Mouse (Mus musculus) gastrocnemius, postnatal 25 days (tissue): ENCODE data around the gene Gm20696. TPM values are rescaled to one million over a fixed set of nuclear protein-coding genes. Genes with fewer than 3 reads are reported as not detected.

Experiments used
- DNase-seq: peaks from one replicate; pipeline ENCODE4 v3.0.0; 2022
- total RNA-seq, 2 experiments: library from RNA; stranded (reverse); gene quantifications; 1 replicate in 1 of 2; 2 replicates in 1 of 2; pipeline ENCODE4 v1.2.3; 2021

The Gm20696 gene
- total RNA-seq, 2 experiments from 2014 or later = 1.6 to 2.0 TPM

- no peak for DNase-seq
Observed at GRCm38 (mm10) chr6:99566921-99567320, 99.7 kb downstream of the Gm20696 start.

GRCm38 (mm10) chr6:99564766-99565165 lies 101.8 kb downstream of the Gm20696 start:
- no peak for DNase-seq

- DNase-seq = no peak
Observed at GRCm38 (mm10) chr6:99556950-99557349, 109.6 kb downstream of the Gm20696 start.

GRCm38 (mm10) chr6:99552816-99553215 lies 113.8 kb downstream of the Gm20696 start:
- no peak for DNase-seq

GRCm38 (mm10) chr6:99546416-99546815 lies 120.2 kb downstream of the Gm20696 start:
- DNase-seq = no peak

GRCm38 (mm10) chr6:99545437-99545836 lies 121.2 kb downstream of the Gm20696 start:
- no peak for DNase-seq

- DNase-seq = no peak
Observed at GRCm38 (mm10) chr6:99541105-99541504, 125.5 kb downstream of the Gm20696 start.

- no peak for DNase-seq
Observed at GRCm38 (mm10) chr6:99540653-99541052, 125.9 kb downstream of the Gm20696 start.

- no peak for DNase-seq
Observed at GRCm38 (mm10) chr6:99540146-99540545, 126.5 kb downstream of the Gm20696 start.

- DNase-seq = no peak
Observed at GRCm38 (mm10) chr6:99538194-99538941, 128.2 kb downstream of the Gm20696 start.

GRCm38 (mm10) chr6:99534211-99534745 lies 132.3 kb downstream of the Gm20696 start:
- no peak for DNase-seq

GRCm38 (mm10) chr6:99532458-99532857 lies 134.1 kb downstream of the Gm20696 start:
- DNase-seq = no peak

- DNase-seq = no peak
Observed at GRCm38 (mm10) chr6:99528972-99529371, 137.6 kb downstream of the Gm20696 start.

GRCm38 (mm10) chr6:99527457-99528105 lies 139.0 kb downstream of the Gm20696 start:
- no peak for DNase-seq

GRCm38 (mm10) chr6:99525351-99525750 lies 141.2 kb downstream of the Gm20696 start:
- no peak for DNase-seq

GRCm38 (mm10) chr6:99523679-99524370 lies 142.8 kb downstream of the Gm20696 start:
- DNase-seq = no peak

- peak; percentile 81 for DNase-seq
Observed at GRCm38 (mm10) chr6:99523109-99523632, 143.4 kb downstream of the Gm20696 start.

- peak; percentile 76 for DNase-seq
Observed at GRCm38 (mm10) chr6:99522359-99523108, 144.1 kb downstream of the Gm20696 start, which contains the start of gene Foxp1. TSS of gene Foxp1 (minus strand) at chr6:99522721.

- DNase-seq = peak; percentile 33
Observed at GRCm38 (mm10) chr6:99521641-99522358, 144.8 kb downstream of the Gm20696 start.

GRCm38 (mm10) chr6:99521038-99521640 lies 145.5 kb downstream of the Gm20696 start:
- DNase-seq = peak; percentile 56

GRCm38 (mm10) chr6:99520676-99521037 lies 145.9 kb downstream of the Gm20696 start:
- no peak for DNase-seq
